Mouse (Mus musculus) liver, embryonic 15.5 days (tissue): ENCODE measurements around the gene Clmn. TPM values are rescaled to one million over a fixed set of nuclear protein-coding genes. Genes with fewer than 3 reads are reported as not detected.

Experiments
- ATAC-seq: fragments of 200-750 bp; cut with Nextera tagmentation; 2 replicates; pipeline ENCODE4 v1.8.0; 2017; ENCODE audit warnings: moderate number of reproducible peaks, mild to moderate bottlenecking, moderate library complexity; ENCODE audit not compliant: insufficient read depth
- H3K27ac ChIP-seq: fragments of 300-500 bp; sonication (generic); replicated peaks from 2 replicates; pipeline ENCODE4 v1.5.1; 2015; ENCODE audit warnings: mild to moderate bottlenecking, inconsistent platforms
- H3K27me3 ChIP-seq: fragments of 300-500 bp; sonication (generic); 2 replicates; pipeline ENCODE4 v1.6.1; 2015; ENCODE audit warnings: mild to moderate bottlenecking, inconsistent platforms
- H3K36me3 ChIP-seq: fragments of 300-500 bp; sonication (generic); replicated peaks from 2 replicates; pipeline ENCODE4 v1.6.1; 2015; ENCODE audit warnings: moderate library complexity, mild to moderate bottlenecking, inconsistent platforms
- H3K4me1 ChIP-seq: fragments of 300-500 bp; sonication (generic); replicated peaks from 2 replicates; pipeline ENCODE4 v1.6.1; 2015; ENCODE audit warnings: inconsistent platforms
- H3K4me2 ChIP-seq: fragments of 300-500 bp; sonication (generic); 2 replicates; pipeline ENCODE4 v1.6.1; 2015; ENCODE audit warnings: moderate library complexity, mild to moderate bottlenecking, inconsistent platforms
- H3K4me3 ChIP-seq: fragments of 300-500 bp; sonication (generic); replicated peaks from 2 replicates; pipeline ENCODE4 v1.5.1; 2015; ENCODE audit warnings: mild to moderate bottlenecking, inconsistent platforms
- H3K9ac ChIP-seq: fragments of 300-500 bp; sonication (generic); 2 replicates; pipeline ENCODE4 v1.6.1; 2015; ENCODE audit warnings: moderate library complexity, mild to moderate bottlenecking, inconsistent platforms
- H3K9me3 ChIP-seq: fragments of 300-500 bp; sonication (generic); replicated peaks from 2 replicates; pipeline ENCODE4 v1.6.1; 2016; ENCODE audit warnings: inconsistent platforms
- WGBS: fragments of 180-500 bp; shearing (Covaris S2); methylation state at CpG from one replicate; pipeline ENCODE4 v1.1.7; 2015; ENCODE audit warnings: mixed read lengths; ENCODE audit not compliant: insufficient replicate concordance; 5-methylcytosine and 5-hydroxymethylcytosine counted together
- polyA plus RNA-seq: library from polyadenylated mRNA; unstranded; fragments of >200 nt; fragmentation: Nextera tagmentation; extraction: Ambion mirVana; gene quantifications from 2 replicates; pipeline ENCODE4 v1.2.1, GENCODE M21; 2015

Gene Clmn
- polyA plus RNA-seq, 1 experiment from 2014 or later, result 0.47 TPM

GRCm38 (mm10) chr12:104838987-104839386, 25.9 kb downstream of the Clmn start:
- 45% methylated on average over 4 of the region's 4 CpGs for WGBS
- Histone ChIP-seq H3K4me2 (no peak overlapping the region), H3K9me3 (no peaks in the 10 kb centered on the region), H3K4me1 (peaks cover 5% of the 10 kb centered on the region), H3K27me3 (no peaks in the 10 kb centered on the region; the same call in none of the 2 replicates), H3K4me3 (no peak overlapping the region), H3K27ac (no peak overlapping the region), H3K36me3 (no peaks in the 10 kb centered on the region), H3K9ac (no peak overlapping the region)
- ATAC-seq, result no peak

- Histone ChIP-seq H3K9ac (no peak overlapping the region), H3K36me3 (no peaks in the 10 kb centered on the region), H3K27me3 (no peaks in the 10 kb centered on the region; the same call in none of the 2 replicates), H3K9me3 (no peaks in the 10 kb centered on the region), H3K4me1 (peaks cover 5% of the 10 kb centered on the region), H3K4me3 (no peak overlapping the region), H3K27ac (no peak overlapping the region), H3K4me2 (no peak overlapping the region)
- ATAC-seq, result no peak
Measured at GRCm38 (mm10) chr12:104838462-104838861, 26.4 kb downstream of the Clmn start.

GRCm38 (mm10) chr12:104837957-104838401, 26.9 kb downstream of the Clmn start:
- H3K27me3 ChIP-seq, result no peaks in the 10 kb centered on the region; the same call in none of the 2 replicates
- no peaks in the 10 kb centered on the region for H3K36me3 ChIP-seq
- ATAC-seq, result peak; percentile 46; the same call in 1 of the 2 replicates
- H3K4me3 ChIP-seq, result no peak overlapping the region
- no peaks in the 10 kb centered on the region for H3K9me3 ChIP-seq
- peaks cover 5% of the 10 kb centered on the region for H3K4me1 ChIP-seq
- no peak overlapping the region for H3K27ac ChIP-seq
- WGBS, result 40% methylated on average over 13 of the region's 13 CpGs
- H3K4me2 ChIP-seq, result no peak overlapping the region
- no peak overlapping the region for H3K9ac ChIP-seq

- 55% methylated on average over 2 of the region's 2 CpGs for WGBS
- H3K36me3 ChIP-seq, result no peaks in the 10 kb centered on the region
- H3K4me3 ChIP-seq, result no peak overlapping the region
- H3K9ac ChIP-seq, result no peak overlapping the region
- no peaks in the 10 kb centered on the region for H3K9me3 ChIP-seq
- no peak for ATAC-seq
- no peak overlapping the region for H3K4me2 ChIP-seq
- peaks cover 5% of the 10 kb centered on the region for H3K4me1 ChIP-seq
- H3K27ac ChIP-seq, result no peak overlapping the region
- no peaks in the 10 kb centered on the region; the same call in none of the 2 replicates for H3K27me3 ChIP-seq
Measured at GRCm38 (mm10) chr12:104837111-104837837, 27.6 kb downstream of the Clmn start.

GRCm38 (mm10) chr12:104836230-104836629, 28.6 kb downstream of the Clmn start:
- ATAC-seq, result no peak

GRCm38 (mm10) chr12:104835369-104836094, 29.3 kb downstream of the Clmn start:
- Histone ChIP-seq H3K4me2 (no peak overlapping the region), H3K9ac (no peak overlapping the region), H3K27me3 (peaks cover 5% of the 10 kb centered on the region), H3K4me3 (no peak overlapping the region), H3K4me1 (peaks cover 5% of the 10 kb centered on the region), H3K9me3 (no peaks in the 10 kb centered on the region), H3K36me3 (no peaks in the 10 kb centered on the region), H3K27ac (no peak overlapping the region)
- no peak for ATAC-seq
- WGBS, result 70% methylated on average over 19 of the region's 19 CpGs

More at GRCm38 (mm10) chr12:104836230-104836629, 28.6 kb downstream of the Clmn start:
- H3K36me3 ChIP-seq, result no peaks in the 10 kb centered on the region
- no peak overlapping the region for H3K9ac ChIP-seq
- peaks cover 5% of the 10 kb centered on the region for H3K4me1 ChIP-seq
- no peaks in the 10 kb centered on the region; the same call in none of the 2 replicates for H3K27me3 ChIP-seq
- WGBS, result 55% methylated on average over 6 of the region's 6 CpGs
- no peak overlapping the region for H3K4me3 ChIP-seq
- H3K27ac ChIP-seq, result no peak overlapping the region
- H3K4me2 ChIP-seq, result no peak overlapping the region
- H3K9me3 ChIP-seq, result no peaks in the 10 kb centered on the region

- ATAC-seq, result no peak
- no peaks in the 10 kb centered on the region for H3K36me3 ChIP-seq
- H3K4me3 ChIP-seq, result no peak overlapping the region
- H3K4me1 ChIP-seq, result peaks cover 5% of the 10 kb centered on the region
- H3K4me2 ChIP-seq, result no peak overlapping the region
- peaks cover 5% of the 10 kb centered on the region for H3K27me3 ChIP-seq
- no peak overlapping the region for H3K27ac ChIP-seq
- no peak overlapping the region for H3K9ac ChIP-seq
- H3K9me3 ChIP-seq, result no peaks in the 10 kb centered on the region
- 24% methylated on average over 4 of the region's 4 CpGs for WGBS
Measured at GRCm38 (mm10) chr12:104834772-104835171, 30.1 kb downstream of the Clmn start.

- Histone ChIP-seq H3K27me3 (peaks cover 5% of the 10 kb centered on the region), H3K36me3 (no peaks in the 10 kb centered on the region), H3K4me3 (no peak overlapping the region), H3K4me1 (peaks cover 8% of the 10 kb centered on the region), H3K4me2 (no peak overlapping the region), H3K9me3 (no peaks in the 10 kb centered on the region), H3K9ac (no peak overlapping the region), H3K27ac (no peak overlapping the region)
- ATAC-seq, result no peak
- 72% methylated on average over 17 of the region's 17 CpGs for WGBS
Measured at GRCm38 (mm10) chr12:104830666-104831435, 34.0 kb downstream of the Clmn start.

- Histone ChIP-seq H3K36me3 (no peaks in the 10 kb centered on the region), H3K4me1 (peaks cover 13% of the 10 kb centered on the region), H3K9me3 (no peaks in the 10 kb centered on the region), H3K9ac (no peak overlapping the region), H3K27me3 (peaks cover 5% of the 10 kb centered on the region), H3K4me3 (no peak overlapping the region), H3K27ac (no peak overlapping the region), H3K4me2 (no peak overlapping the region)
- no peak for ATAC-seq
- WGBS, result 57% methylated on average over 7 of the region's 7 CpGs
Measured at GRCm38 (mm10) chr12:104830283-104830639, 34.6 kb downstream of the Clmn start.

GRCm38 (mm10) chr12:104829596-104830282, 35.1 kb downstream of the Clmn start:
- H3K9ac ChIP-seq, result no peak overlapping the region
- H3K4me3 ChIP-seq, result no peak overlapping the region
- H3K9me3 ChIP-seq, result no peaks in the 10 kb centered on the region
- peaks cover 5% of the 10 kb centered on the region for H3K27me3 ChIP-seq
- WGBS, result 32% methylated on average over 6 of the region's 6 CpGs
- peaks cover 18% of the 10 kb centered on the region for H3K4me1 ChIP-seq
- H3K36me3 ChIP-seq, result no peaks in the 10 kb centered on the region
- ATAC-seq, result no peak
- no peak overlapping the region for H3K27ac ChIP-seq
- H3K4me2 ChIP-seq, result no peak overlapping the region
